Mouse (Mus musculus) midbrain, postnatal 0 days (tissue): ENCODE data around the gene Trnt1. TPM values are rescaled to one million over a fixed set of nuclear protein-coding genes. Genes with fewer than 3 reads are reported as not detected.

Experiments
- ATAC-seq: fragments of 200-750 bp; cut with Nextera tagmentation; 2 replicates; pipeline ENCODE4 v1.8.0; 2017; ENCODE audit warnings: moderate number of reproducible peaks, mild to moderate bottlenecking, moderate TSS enrichment, moderate library complexity; ENCODE audit not compliant: low FRiP score
- DNase-seq: peaks from one replicate; pipeline ENCODE4 v3.0.0-alpha.2; 2015; ENCODE audit warnings: low spot score
- H3K27ac ChIP-seq: fragments of 300-500 bp; sonication (generic); 2 replicates; pipeline ENCODE4 v1.5.1; 2014; ENCODE audit warnings: low read depth, mild to moderate bottlenecking, low read length, mixed read lengths
- H3K27me3 ChIP-seq: fragments of 300-500 bp; sonication (generic); 2 replicates; pipeline ENCODE4 v1.6.1; 2014; ENCODE audit warnings: low read length, control low read depth, mixed read lengths; ENCODE audit not compliant: insufficient read depth
- H3K36me3 ChIP-seq: fragments of 300-500 bp; sonication (generic); 2 replicates; pipeline ENCODE4 v1.6.1; 2014; ENCODE audit warnings: low read length, control low read depth, mixed read lengths; ENCODE audit not compliant: insufficient read depth
- H3K4me1 ChIP-seq: fragments of 300-500 bp; sonication (generic); 2 replicates; pipeline ENCODE4 v1.6.1; 2014; ENCODE audit warnings: mild to moderate bottlenecking, control low read depth, antibody characterized with exemption, low read length, mixed read lengths; ENCODE audit not compliant: insufficient read depth
- H3K4me2 ChIP-seq: fragments of 300-500 bp; sonication (generic); 2 replicates; pipeline ENCODE4 v1.6.1; 2014; ENCODE audit warnings: low read depth, mild to moderate bottlenecking, low read length, mixed read lengths; ENCODE audit not compliant: poor library complexity, severe bottlenecking
- H3K4me3 ChIP-seq: fragments of 300-500 bp; sonication (generic); 2 replicates; pipeline ENCODE4 v1.5.1; 2014; ENCODE audit warnings: low read depth, mild to moderate bottlenecking, low read length, moderate library complexity
- H3K9ac ChIP-seq: fragments of 300-500 bp; sonication (generic); replicated peaks from 2 replicates; pipeline ENCODE4 v1.6.1; 2014; ENCODE audit warnings: mild to moderate bottlenecking, low read length, moderate library complexity, mixed read lengths; ENCODE audit not compliant: poor library complexity, severe bottlenecking
- H3K9me3 ChIP-seq: fragments of 300-500 bp; sonication (generic); 2 replicates; pipeline ENCODE4 v1.6.1; 2016; ENCODE audit warnings: low read length, control low read depth
- CTCF ChIP-seq: IDR thresholded peaks from 2 replicates; pipeline ENCODE4 v1.5.1; 2016; ENCODE audit warnings: antibody characterized with exemption, mild to moderate bottlenecking
- WGBS: fragments of 180-500 bp; shearing (Covaris S2); extraction: QIAGEN DNeasy Blood & Tissue Kit; methylation state at CpG from one replicate; pipeline ENCODE4 v1.1.7; 2014; 5-methylcytosine and 5-hydroxymethylcytosine counted together
- polyA plus RNA-seq: library from polyadenylated mRNA; unstranded; fragments of >200 nt; fragmentation: Nextera tagmentation; extraction: Ambion mirVana; gene quantifications from 2 replicates; pipeline ENCODE4 v1.2.1, GENCODE M21; 2015
- total RNA-seq: library from RNA; depleted of rRNA; stranded (reverse); fragments of >200 nt; gene quantifications from 2 replicates; pipeline ENCODE4 v1.2.3, GENCODE M21; 2014; rRNA removed

Gene Trnt1
- total RNA-seq (20.8 and 34.5 TPM in 2 replicates), polyA plus RNA-seq (51.5 and 54.8 TPM in 2 replicates)

DNA sequence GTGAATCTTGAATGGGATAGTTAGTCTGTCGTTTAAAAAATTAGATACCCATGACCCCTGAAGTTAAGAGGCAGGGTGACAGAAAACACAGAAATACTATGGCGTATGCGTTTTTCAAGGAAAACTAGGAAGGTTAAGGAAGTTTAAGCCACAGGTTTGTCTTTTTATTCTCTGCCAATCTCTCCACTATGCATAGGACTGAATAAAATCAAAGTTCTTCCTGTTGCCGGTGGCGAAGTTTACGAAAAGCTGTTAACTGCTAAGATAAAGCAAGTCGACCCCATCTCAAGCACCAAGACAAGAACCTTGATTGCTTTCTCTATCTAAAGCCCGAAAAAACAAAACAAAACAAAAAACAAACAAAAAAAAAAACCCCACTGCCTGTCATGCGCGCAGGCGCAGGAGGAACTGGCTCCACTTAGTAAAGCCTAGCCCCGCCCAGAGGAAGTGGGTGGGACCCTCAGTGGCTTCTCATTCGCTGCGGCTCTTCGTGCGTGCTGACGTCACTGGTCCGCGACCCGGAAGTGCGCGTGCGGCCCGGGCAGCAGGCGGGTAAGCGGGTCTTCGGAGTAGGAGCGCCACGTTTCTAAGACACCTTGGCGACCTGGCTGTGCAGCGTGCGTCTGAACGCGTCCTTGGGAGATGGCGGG is at the start of gene Trnt1:
Trnt1 (plus strand) TSS at position 481 of the 650 bp plus-strand sequence.
- WGBS, result 8% methylated on average over 35 of the region's 35 CpGs
- Histone ChIP-seq H3K9ac (peak within 1 kb of the TSS; percentile 42), H3K4me3 (peak within 1 kb of the TSS; percentile 79)

DNA sequence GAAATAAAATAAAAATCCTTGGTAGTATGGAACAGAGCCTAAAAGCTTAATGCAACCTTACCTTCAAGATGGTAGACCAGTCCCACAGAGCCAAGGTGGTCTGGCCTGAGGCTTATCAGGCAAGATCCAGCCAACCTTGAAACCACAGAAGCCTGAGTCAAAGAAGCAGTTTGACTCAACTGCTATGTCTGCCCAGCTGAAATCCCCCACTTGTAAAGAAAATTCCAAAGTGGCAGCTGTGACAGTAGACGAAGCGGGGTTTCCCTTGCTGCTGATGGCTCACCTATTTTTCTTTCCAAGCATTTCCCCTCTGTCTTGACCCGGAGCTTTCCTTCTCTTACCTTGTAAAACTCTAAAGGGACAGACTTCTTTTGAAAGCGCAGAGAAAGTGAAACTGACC is 43.3 kb upstream of the Trnt1 start:
- Histone ChIP-seq H3K27me3 (no peaks in the 10 kb centered on the region), H3K4me2 (no peak overlapping the region), H3K36me3 (no peaks in the 10 kb centered on the region), H3K4me3 (no peak overlapping the region), H3K27ac (no peak overlapping the region), H3K9me3 (no peaks in the 10 kb centered on the region), H3K4me1 (no peaks in the 10 kb centered on the region), H3K9ac (no peak overlapping the region)
- 86% methylated on average over 4 of the region's 4 CpGs for WGBS
- TF ChIP-seq CTCF, result no peak
- no peak for DNase-seq
- no peak for ATAC-seq

More for the DNA sequence above, at the start of gene Trnt1:
- H3K4me1 ChIP-seq, result peaks cover 4% of the 10 kb centered on the region
- peak within 1 kb of the TSS; percentile 79 for H3K4me2 ChIP-seq
- H3K9me3 ChIP-seq, result no peaks in the 10 kb centered on the region
- no peak for TF ChIP-seq CTCF
- H3K27ac ChIP-seq, result 0 out of 2 replicates have a peak within 1 kb of the TSS, but pooled peaks have one; percentile 33
- ATAC-seq (peak; percentile 100), DNase-seq (peak; percentile 99)
- H3K36me3 ChIP-seq, result peaks cover 5% of the 10 kb centered on the region; the same call in 1 of the 2 replicates
- no peaks in the 10 kb centered on the region for H3K27me3 ChIP-seq

DNA sequence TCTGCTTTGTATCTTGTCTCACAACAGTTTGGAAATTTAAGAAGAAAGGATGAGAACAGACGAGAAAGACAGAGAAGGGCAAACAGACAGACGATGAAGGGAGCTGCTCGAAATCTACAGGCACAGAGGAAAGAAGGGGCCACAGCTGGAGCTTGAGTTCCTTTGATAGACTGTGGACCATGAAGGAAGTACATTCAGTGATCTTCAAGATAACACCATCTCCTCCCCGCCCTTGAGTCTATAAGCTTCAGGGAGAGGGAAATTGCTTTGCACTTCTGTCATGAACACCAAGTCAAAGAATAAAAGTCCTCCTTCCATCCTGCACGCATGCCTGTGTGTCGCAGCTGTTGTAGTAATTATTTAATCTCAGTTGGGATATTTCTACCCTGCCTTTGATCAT is 42.8 kb upstream of the Trnt1 start:
- Histone ChIP-seq H3K4me1 (no peaks in the 10 kb centered on the region), H3K4me3 (no peak overlapping the region), H3K9ac (no peak overlapping the region), H3K4me2 (no peak overlapping the region), H3K9me3 (no peaks in the 10 kb centered on the region), H3K27me3 (no peaks in the 10 kb centered on the region), H3K27ac (no peak overlapping the region), H3K36me3 (no peaks in the 10 kb centered on the region)
- TF ChIP-seq CTCF, result no peak
- ATAC-seq (no peak), DNase-seq (no peak)
- 69% methylated on average over 6 of the region's 6 CpGs for WGBS

DNA sequence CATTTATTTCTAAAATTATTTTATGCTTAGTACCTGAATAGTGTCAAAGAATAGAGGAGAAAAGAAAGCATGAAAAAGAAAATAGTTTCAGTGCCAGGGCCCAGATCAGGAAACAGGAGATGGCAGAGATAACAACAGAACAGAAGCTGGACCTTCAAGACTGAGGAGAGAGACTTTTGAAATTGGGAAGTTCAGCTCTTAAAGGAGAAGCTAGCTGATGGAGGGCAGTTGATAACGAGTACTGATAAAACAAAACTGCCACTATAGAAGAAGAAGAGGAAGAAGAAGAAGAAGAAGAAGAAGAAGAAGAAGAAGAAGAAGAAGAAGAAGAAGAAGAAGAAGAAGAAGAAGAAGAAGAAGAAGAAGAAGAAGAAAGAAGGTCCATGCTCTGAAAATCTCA is 41.2 kb upstream of the Trnt1 start:
- H3K27ac ChIP-seq, result no peak overlapping the region
- ATAC-seq, result no peak
- no peak overlapping the region for H3K4me2 ChIP-seq
- no peaks in the 10 kb centered on the region for H3K4me1 ChIP-seq
- TF ChIP-seq CTCF, result no peak
- DNase-seq, result no peak
- 67% methylated on average over 1 of the region's 1 CpGs for WGBS
- H3K4me3 ChIP-seq, result no peak overlapping the region
- H3K9me3 ChIP-seq, result no peaks in the 10 kb centered on the region
- no peaks in the 10 kb centered on the region for H3K27me3 ChIP-seq
- no peak overlapping the region for H3K9ac ChIP-seq
- no peaks in the 10 kb centered on the region for H3K36me3 ChIP-seq

DNA sequence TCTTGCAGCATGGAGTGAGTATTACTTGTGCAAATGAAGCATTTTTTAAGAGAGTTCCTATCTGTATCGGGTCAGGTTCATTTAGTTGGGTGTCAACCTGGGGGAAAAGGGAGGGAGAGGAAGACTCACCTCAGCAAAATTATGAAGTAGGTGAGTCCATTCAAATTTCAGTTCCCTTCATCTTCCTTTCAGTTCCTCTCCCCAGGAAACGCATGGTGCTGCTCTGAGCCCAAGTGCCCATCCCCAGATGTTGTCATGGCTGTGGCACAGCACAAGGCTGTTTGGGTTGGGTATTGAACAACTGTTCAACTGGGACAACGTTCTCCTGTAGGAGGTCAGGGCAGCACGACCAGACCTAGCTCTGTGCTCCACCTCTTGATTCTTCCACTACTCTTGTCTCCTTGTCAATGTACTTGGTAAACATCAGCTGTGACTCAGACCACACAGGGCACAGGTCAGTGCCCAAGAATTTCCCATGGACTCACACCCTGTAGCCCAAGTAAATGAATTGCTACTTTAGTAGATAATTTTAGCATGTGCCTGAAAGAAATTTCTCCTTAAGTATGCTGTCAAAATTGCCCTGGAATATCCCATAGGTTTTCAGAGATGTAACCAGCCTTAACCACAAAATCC is 39.1 kb upstream of the Trnt1 start:
- H3K9ac ChIP-seq, result no peak overlapping the region
- H3K4me1 ChIP-seq, result no peaks in the 10 kb centered on the region
- H3K4me2 ChIP-seq, result no peak overlapping the region
- no peak overlapping the region for H3K4me3 ChIP-seq
- TF ChIP-seq CTCF, result no peak
- H3K27ac ChIP-seq, result no peak overlapping the region
- H3K36me3 ChIP-seq, result no peaks in the 10 kb centered on the region
- WGBS, result 84% methylated on average over 4 of the region's 4 CpGs
- ATAC-seq (no peak), DNase-seq (no peak)
- H3K9me3 ChIP-seq, result no peaks in the 10 kb centered on the region
- no peaks in the 10 kb centered on the region for H3K27me3 ChIP-seq

DNA sequence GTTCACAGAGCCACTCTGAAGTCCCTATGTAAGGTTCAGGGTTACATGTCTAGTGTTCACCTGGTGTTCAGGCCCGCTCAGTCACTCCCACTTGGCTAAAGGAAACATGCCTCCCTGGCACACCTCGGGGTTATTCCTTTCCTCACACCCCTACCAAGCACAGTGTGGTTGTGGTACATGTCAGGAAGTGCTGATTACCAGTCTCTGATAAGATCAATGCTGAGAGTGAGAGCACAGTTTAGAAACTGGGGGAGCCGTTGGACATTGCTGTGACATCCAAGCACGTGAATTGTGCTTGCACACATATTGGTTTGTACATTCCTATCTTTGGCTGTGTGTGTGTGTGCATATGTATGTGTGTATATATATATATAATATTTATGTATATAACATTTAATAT is 36.4 kb upstream of the Trnt1 start:
- Histone ChIP-seq H3K4me1 (no peaks in the 10 kb centered on the region), H3K27ac (no peak overlapping the region), H3K4me2 (no peak overlapping the region), H3K9ac (no peak overlapping the region), H3K36me3 (no peaks in the 10 kb centered on the region), H3K27me3 (no peaks in the 10 kb centered on the region), H3K4me3 (no peak overlapping the region), H3K9me3 (no peaks in the 10 kb centered on the region)
- WGBS, result 87% methylated on average over 4 of the region's 4 CpGs
- ATAC-seq (no peak), DNase-seq (no peak)
- TF ChIP-seq CTCF, result no peak
